Mouse (Mus musculus): ENCODE data around the gene Cd96.

Gene Cd96

DNA sequence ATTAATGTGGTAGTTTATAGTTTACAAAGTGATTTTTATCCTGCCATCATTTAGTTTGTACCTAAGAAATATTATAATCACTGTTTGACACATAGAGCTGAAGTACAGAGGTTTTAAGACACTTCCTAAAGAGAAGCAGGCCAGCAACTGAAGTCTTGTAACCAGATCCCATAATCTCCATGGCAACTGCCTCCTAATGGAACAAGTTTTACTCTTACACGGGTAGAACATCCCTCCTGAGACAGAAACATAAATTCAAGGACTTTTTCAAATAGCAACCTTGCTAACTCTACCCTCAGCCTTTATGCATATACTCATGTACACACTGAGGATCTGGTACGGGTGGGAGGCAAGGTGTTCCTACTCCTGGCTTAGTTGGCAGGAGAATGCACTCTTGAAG, 83.8 kb downstream of the Cd96 start:
- DNase-seq (ENCODE audit: low spot score) = no peak

DNA sequence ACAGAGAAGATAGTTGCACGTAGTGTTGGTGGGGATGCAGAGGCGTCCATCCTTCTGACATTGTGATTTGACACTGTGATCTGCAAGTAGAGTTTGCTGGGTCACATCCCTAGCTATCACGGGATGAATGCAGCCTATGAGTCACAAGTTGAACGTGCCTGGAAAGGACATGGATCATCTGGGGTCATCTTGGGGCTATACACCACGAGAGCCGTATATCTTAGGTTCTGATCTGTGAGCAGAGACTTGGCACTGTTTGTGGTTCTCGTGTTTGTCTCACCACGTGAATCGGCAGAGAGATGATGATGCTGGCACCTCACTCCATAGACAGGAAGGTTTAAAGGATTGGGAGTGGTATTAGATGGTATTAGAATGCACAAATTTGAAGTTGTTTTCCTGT, 86.2 kb downstream of the Cd96 start:
- DNase-seq (ENCODE audit: low spot score) = no peak

DNA sequence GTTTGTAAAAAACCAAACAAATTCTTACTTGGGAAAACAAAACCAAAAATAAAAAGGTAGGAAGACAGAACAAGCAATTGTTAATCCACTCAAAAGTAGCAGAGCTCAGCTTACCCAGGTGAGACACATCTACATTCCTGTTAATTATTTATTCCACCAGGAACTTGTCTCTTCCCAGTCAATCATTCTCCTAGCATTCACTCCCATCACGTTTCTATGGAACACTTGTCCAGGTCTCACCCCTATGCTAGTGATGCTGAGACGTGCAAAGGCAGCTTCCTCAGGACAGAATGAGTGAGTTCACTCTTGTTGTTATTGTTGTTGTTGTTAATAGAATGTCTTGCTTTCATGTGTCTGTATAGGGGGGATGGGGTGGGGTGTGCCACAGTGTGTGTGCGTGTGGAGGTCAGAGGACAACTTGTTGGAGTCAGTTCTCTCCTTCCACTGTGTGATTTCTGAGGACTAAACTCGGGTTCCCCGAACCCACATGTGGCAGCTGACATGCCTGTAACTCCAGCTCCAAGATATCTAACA, 97.0 kb downstream of the Cd96 start:
- DNase-seq (ENCODE audit: low spot score) = no peak

DNA sequence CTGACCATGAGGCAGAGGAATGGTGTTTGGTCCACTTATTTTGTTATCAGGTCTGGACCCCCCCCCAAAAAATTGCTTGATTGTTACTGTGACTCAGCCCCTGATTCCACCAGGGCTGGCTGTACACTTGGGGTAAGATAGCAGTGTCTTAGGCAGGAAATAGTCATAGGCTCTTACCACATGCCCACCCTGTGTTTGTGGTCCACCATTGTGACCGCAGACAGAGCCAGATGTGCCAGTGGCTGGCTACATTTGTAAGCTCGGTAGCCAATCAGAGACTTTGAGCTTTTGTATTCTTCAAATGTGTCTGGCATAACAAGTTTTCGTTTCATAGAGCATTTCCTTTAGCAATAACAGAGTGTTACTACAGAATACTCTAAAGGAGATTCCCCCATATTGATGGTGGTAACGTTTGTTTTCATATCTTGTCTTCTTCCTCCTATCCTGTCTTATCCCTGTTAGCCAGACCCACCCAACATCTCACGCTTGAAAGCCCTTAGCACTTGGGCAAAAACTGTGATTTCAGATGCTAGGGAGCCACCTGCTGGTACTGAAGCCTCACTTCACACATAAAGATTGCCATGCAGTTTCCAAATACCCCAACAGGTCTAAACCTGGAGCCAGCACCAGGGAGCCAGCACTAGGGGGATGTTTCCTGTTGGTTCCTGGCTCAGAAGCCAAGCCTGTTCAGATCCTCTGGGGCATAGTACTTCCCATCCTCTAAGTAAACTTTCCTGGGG, 97.7 kb downstream of the Cd96 start:
- peak; percentile 27 for DNase-seq (ENCODE audit: low spot score)

DNA sequence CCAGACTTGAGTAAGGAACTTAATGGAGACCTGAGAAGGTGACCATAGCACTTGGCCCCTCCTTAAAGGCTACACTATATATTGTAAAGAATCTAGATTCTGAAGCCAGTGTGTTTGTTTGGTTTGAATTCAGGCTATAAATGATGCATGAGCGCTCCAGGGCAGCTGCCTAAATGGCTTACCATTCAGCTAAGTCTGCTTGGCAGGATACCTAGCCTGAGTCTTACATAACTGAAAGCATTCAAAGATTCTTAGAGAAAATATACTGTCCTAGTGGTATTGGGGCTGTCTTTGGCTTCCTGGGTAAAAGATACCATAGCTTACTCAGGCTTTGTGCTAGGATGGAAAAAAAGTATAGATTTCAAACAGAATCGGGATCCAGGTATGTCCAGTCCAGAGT, 98.7 kb downstream of the Cd96 start:
- DNase-seq (ENCODE audit: low spot score) = no peak

DNA sequence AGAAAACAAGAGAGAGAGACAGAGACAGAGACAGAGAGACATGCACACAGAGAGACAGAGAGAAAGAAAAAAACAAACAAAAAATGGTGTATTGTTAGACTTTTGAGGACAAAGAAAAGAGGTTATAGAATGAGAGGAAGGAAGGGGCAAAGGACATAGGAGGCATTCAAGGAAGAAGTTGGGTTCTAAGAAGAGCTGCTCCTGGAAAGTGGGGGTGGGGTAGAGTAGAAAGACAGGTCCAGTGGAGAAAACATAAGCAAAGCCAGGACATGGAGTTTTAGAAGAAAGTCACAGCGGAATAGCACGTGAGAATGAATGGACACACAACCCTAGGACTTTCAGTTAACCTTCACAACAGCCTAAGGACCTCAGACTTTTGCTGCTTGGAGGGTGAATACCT, 99.7 kb downstream of the Cd96 start:
- no peak for DNase-seq (ENCODE audit: low spot score)

DNA sequence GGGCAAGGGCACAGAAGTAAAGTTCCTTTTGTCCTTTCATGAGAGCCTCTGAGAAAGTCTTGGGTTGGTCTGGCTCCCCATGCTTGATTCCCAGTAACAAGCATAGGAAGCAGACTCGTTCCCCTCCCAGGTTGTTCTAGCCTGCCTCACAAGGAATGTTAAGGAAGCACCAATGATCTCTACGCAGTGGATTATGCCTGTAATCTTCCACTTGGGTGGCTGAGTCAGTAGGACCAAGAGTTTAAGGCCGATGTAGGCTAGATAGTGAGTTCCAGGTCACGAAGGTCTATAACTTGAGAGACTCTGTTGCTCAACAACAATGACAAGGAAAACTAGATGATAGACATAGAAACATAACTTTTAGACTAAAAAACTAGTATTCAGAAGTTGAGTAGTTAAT, 100.3 kb downstream of the Cd96 start:
- DNase-seq (ENCODE audit: low spot score) = no peak

DNA sequence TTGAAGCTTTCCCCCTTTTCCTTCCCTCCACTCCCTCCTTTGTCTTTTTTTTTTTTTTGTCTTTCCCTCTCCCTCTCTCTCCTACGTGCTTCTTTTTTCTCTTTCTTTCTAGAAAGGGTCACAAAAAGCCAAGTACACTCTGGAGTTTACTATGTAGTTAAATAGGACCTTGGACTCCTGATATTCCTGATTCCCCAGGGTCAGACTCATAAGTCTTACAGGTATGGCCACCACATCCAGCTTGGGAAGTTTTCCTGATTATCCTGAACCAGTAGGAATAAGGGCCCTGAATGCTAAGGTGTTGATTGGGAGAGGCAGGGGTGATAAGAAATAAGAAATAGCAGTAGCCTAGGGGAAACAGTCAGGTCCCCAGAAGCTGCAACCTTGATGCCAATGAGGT, 100.7 kb downstream of the Cd96 start:
- no peak for DNase-seq (ENCODE audit: low spot score)

DNA sequence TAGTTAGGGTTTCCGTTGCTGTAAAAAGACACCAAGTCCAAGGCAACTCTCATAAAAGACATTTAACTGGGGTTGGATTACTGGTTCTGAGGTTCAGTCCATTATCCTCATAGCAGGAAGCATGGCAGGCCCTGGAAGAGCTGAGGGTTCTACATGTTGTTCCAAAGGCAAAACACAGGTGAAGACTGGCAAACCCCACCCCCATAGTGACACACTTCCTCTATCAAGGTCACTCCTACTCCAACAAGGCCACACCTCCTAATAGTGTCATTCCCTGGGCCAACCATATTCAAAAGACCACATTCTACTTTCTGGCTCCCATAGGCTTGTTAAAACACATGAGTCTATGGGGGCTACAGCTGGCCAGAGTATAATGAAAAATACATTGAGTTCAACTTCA, 108.4 kb downstream of the Cd96 start:
- DNase-seq (ENCODE audit: low spot score) = no peak

DNA sequence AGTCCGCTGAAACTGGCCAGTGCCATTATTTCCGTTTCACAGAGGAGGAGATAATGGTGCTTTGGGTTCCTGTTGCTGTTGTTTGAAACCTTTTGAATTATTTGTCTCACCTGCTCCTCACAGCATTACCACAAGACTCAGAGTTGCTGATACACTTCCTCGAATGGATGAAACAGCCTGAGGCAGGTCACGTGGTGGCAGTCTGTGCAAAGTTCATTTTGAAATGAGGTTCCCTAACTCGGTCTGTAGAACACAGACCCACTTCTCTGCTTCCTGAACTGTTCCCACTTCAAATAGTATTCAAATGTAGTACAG, 109.2 kb downstream of the Cd96 start:
- no peak for DNase-seq (ENCODE audit: low spot score)

DNA sequence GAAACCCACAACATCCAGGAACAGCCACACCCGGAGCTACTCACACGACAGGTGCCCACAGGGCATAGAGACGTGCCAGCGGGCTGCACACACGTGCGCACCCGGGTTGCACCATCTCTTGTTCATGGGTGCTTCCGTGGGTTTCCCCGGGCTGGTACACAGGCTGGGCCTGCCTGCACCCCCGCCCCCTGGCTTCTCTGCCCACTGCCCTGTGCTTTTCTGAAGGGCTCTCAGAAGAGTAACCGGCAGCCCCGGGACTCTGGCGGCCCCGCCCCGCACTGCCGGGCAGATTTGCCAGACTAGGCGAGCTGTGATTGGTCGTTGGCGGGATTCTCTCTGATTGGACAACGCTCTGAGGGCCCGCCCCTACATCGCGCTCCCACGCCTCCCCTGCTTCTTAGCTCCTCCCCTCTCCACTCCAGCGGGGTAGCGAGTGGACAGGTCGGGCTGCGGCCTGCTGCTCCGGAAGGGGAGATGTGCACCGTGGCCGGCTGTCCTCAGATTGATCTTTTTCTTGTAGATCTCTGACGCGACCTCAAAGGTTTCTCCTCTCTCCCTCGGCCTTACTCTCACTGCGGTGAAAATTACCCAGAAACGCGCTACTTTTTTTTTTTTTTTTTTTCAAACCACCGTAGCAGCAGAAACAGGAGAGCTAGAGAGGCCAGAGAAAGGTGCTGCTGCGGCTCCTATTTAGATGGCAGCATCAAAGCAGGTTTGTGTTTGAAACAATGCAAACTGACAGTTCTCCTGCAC, 109.7 kb downstream of the Cd96 start, which contains the start of gene Plcxd2:
Gene Plcxd2, minus strand, starts transcription at position 66 of the 753 bp plus-strand sequence.
- DNase-seq (ENCODE audit: low spot score) = peak; percentile 91

DNA sequence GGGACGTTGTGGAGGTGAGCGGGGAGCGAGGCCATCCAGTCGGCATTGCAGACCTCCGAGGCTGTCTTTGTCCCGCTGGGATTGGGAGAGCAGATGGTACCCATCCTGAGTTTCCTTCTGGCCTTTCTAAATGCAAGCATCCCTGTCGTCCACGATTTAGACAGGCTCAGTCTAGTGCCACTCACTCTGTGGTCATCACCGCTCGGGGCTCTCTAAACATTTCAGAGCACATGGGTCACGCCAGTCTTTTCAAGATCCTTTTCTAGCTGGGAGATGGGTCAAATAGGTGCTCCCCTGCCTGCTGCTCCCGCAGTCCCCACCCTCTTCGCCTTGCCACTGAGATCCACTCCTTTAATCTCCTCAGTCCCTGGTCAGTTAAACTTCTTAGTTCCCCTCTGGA, 110.3 kb downstream of the Cd96 start:
- DNase-seq (ENCODE audit: low spot score) = no peak

DNA sequence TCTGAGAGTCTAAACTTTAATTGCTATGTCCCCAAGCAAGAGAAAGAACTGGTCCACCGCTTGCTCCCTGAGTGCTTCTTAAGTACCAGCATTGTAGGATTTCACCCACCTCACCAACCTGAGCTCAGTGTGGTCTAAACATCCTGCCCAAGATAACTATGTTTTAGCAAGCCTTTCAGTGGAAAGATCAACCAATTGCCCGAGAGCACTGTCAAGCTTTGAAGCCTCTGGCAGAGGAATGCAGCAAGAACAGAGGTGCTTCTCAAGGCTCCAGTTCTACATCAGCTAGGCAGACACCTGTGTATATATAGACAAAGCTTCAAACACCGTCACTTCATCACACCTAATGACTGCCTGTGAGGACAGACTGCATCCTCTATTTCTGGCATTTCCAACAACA, 111.3 kb downstream of the Cd96 start:
- no peak for DNase-seq (ENCODE audit: low spot score)

DNA sequence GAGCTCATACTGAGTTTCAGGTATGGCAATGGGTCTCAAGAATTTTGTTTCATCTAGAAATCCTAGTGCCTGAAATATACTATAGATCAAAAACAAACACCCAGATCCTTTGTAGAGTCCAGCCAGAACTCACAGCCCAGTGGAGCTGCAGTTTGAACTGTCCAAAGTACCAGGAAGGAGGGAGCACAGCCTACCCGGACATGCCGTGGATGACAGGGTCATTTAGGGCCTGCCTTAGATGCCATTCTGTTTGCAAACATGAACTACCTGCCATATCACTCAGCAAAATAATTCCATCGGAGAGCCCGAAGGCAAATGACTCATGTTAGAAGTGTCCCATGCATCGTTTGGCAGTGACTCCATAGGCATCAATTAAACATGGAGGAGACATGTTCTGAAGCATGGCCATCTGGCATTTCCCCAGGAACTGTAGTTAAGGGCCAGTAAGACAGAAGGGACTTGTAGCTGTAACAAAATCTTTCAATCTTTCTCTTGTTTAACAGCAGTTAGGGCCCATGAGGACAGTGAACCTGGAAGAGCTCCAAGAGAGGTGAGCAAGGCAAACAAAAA, 111.9 kb downstream of the Cd96 start:
- no peak for DNase-seq (ENCODE audit: low spot score)

DNA sequence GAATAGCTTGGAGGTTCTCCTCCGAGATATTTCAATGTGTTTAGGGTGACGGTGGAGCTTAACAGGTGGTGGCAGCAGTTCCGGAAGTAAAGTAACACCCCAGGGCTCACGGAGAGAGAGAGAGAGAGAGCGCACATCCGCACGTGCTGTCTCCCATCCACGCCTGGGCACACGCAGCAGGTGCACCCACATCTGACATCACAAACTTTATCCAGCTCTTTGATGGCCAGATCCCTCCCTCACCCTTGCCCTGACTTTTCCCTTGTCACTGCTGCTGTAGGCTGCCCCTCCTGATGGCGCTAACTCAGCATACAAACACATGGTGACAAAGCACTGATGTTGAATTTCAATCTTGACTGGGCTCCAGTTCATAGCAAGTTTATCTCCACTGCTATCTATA, 113.8 kb downstream of the Cd96 start:
- no peak for DNase-seq (ENCODE audit: low spot score)

DNA sequence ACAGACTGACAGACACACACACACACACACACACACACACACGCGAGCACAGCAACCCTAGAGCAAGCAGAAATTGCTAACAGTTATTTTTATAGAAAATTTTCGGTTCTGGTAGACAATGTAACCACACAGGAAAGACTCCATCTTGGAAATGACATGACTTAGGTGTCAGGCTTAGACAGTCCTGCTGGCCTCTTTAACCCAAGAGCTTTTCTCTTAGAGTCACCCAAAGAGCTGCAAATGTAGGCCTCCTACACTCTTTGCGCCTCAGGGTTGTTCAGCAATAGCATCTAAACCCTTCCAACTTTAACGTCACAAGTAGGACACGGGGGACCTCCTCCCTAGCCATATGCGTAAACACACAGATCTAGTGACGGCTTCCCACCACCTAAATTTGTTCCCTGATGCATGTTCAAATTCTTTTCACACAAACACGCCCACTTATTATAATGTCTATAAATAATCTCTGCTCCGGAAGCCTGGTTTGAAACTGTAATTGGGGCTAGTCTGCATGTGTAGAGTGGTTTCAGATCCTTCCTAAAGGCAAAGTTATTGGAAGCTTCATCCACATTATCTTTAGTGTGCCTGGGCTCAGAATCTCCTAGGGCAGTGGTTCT, 118.4 kb downstream of the Cd96 start:
- no peak for DNase-seq (ENCODE audit: low spot score)

DNA sequence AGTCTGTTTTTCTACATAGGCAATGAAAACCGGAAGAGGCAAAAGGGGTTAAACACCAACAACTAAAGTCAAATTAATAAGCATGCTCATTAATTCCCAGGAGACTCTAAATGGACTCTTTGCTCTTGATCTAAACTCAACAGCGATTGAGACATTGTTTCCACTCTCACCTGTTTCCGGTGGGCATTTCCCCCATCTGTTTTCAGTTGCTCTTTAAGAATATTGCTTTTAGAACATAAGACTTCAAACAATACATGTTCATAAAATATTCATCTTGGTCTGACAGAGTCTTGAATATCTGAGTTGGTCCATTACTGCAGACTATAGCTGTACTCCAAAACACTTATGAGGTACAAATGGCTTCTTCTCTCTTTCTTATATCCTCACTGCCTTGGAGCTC, 119.1 kb downstream of the Cd96 start:
- DNase-seq (ENCODE audit: low spot score) = no peak

DNA sequence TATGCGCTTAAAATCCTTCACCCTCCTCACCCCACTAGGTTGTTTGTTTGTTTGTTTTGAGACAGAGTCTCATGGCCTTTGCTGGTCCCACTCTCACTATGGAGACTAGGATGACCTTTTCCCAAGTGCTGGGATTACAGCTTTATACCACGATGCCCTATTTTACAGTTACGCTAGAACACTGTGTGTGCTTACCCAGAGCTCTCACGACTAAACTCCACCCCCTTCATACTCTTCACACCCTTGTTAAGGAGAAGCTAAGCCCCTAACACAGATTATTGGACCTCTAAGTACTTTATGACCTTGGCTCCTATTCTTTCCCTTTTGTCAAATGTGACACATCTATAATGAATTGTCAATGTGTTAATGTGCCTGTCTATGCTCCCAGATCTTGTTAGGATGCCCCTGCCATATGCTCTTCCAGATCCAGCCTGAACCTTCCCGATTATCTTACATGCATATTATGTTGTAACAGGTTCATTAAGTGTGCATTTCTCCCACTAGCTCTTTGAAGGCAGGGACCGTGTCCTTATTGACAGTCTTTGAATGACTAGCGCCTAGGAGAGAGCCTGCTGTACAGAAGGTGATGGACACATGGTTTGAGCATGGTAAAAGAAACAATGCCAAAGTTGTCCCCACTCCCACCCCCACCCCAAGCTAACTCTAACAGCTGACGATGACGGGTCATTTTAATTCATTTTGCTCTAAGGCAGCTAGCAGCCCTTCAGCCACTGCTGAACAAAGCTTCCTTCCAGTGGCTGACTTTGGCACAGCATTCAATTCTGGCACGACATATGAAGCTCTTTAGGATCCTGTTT, 120.5 kb downstream of the Cd96 start:
- no peak for DNase-seq (ENCODE audit: low spot score)

DNA sequence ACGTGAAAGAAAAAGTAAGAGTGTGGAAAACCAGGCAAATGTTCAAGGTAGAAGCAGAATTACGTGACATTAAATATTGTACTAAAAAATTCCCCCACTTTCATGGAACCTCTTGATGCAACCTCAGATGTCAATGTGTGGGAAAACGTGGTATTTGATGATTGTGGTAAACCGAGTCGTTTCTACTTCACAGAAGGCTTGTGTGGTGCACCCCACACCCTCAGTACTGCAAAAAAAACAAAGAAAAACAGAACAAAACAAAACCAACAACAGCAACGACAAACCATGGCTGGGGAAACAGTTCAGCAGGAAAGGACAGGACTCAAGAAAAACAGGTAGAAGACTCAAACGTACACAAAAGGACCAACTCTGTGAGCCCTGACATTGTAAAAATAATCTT, 121.8 kb downstream of the Cd96 start:
- DNase-seq (ENCODE audit: low spot score) = no peak

DNA sequence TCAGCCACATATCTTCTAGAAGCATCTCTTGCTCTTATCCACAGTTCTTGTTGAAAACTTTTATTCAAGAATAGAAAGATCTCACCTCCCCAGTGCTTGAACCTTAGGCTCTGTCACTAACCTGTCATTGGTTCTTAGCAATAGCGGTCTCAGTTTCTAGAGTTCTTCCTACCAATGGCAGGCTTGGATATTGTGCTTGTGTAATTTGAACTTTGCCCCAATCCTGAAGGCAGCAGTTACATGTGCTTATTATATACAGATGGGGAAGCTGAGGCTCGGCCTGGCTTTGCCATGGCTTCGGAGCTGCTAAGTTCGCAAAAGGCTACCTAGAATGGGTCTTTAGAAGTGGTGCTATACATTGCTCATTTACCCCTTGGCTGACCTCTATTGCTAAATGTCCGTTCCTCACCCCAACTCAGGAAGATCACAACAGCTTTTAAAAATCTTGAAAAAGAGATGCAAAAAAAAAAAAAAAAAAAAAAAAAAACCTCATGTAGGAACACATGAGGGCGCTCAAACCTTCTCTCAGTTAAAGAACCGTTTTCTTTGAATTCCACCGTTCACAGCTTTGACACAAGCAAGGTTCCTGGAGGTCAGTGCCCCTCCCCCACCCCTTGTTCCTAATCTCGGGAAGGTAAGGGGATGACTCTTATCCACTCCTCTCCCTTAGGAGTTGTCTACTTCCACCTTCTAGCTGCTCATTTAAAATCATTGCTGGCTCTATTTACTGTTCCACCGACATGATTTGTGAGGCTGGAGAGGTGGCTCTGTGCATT, 129.0 kb downstream of the Cd96 start:
- no peak for DNase-seq (ENCODE audit: low spot score)

DNA sequence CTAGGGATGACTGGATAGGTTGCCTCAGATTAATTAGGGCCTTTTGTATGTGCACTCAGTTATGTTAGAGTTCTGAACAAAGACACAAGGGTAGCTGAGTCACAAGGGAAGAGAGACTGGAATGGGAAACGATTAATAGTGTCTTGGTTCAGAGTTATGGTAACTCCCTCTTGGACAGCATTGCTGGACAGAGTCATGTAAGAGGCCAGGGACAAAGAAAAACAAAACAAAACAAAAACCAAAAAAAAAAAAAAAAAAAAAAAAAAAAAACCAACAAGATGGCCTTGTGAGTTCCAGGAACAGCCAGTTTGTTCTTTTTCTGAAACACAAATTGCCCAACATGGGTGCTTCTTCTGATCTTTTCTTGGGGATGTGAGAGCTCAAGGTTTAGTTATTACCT, 133.8 kb downstream of the Cd96 start:
- no peak for DNase-seq (ENCODE audit: low spot score)
